Mouse (Mus musculus) limb, embryonic 14.5 days (tissue): ENCODE data around the gene Map2k6. TPM values are rescaled to one million over a fixed set of nuclear protein-coding genes. Genes with fewer than 3 reads are reported as not detected.

ENCODE experiments used
- ATAC-seq: fragments of 200-750 bp; cut with Nextera tagmentation; 2 replicates; pipeline ENCODE4 v1.8.0; 2017; ENCODE audit warnings: low read depth, moderate number of reproducible peaks, moderate TSS enrichment; ENCODE audit not compliant: low FRiP score
- DNase-seq: peaks from one replicate; pipeline ENCODE4 v3.0.0-alpha.2; 2015; ENCODE audit warnings: low spot score
- H3K27ac ChIP-seq: fragments of 300-500 bp; sonication (generic); replicated peaks from 2 replicates; pipeline ENCODE4 v1.5.1; 2014; ENCODE audit warnings: low read depth, mild to moderate bottlenecking, low read length, moderate library complexity, mixed read lengths
- H3K27me3 ChIP-seq: fragments of 300-500 bp; sonication (generic); 2 replicates; pipeline ENCODE4 v1.6.1; 2014; ENCODE audit warnings: low read length, mixed read lengths; ENCODE audit not compliant: control insufficient read depth, insufficient read depth
- H3K36me3 ChIP-seq: fragments of 300-500 bp; sonication (generic); 2 replicates; pipeline ENCODE4 v1.6.1; 2014; ENCODE audit warnings: mild to moderate bottlenecking, low read length, moderate library complexity, mixed read lengths; ENCODE audit not compliant: control insufficient read depth, insufficient read depth
- H3K4me1 ChIP-seq: fragments of 300-500 bp; sonication (generic); 2 replicates; pipeline ENCODE4 v1.6.1; 2014; ENCODE audit warnings: antibody characterized with exemption, low read length, mixed read lengths; ENCODE audit not compliant: control insufficient read depth, insufficient read depth
- H3K4me2 ChIP-seq: fragments of 300-500 bp; sonication (generic); replicated peaks from 2 replicates; pipeline ENCODE4 v1.6.1; 2014; ENCODE audit warnings: low read depth, mild to moderate bottlenecking, low read length, moderate library complexity; ENCODE audit not compliant: severe bottlenecking
- H3K4me3 ChIP-seq: fragments of 300-500 bp; sonication (generic); replicated peaks from 2 replicates; pipeline ENCODE4 v1.5.1; 2014; ENCODE audit warnings: low read length
- H3K9ac ChIP-seq: fragments of 300-500 bp; sonication (generic); 2 replicates; pipeline ENCODE4 v1.6.1; 2014; ENCODE audit warnings: mild to moderate bottlenecking, low read depth, low read length, moderate library complexity; ENCODE audit not compliant: severe bottlenecking
- H3K9me3 ChIP-seq: fragments of 300-500 bp; sonication (generic); 2 replicates; pipeline ENCODE4 v1.6.1; 2016; ENCODE audit warnings: low read length; ENCODE audit not compliant: control insufficient read depth
- POLR2A ChIP-seq: fragments of 200-500 bp; IDR thresholded peaks from 2 replicates; pipeline ENCODE4 v1.8.0; 2012; ENCODE audit warnings: inconsistent platforms, mild to moderate bottlenecking, moderate library complexity, borderline replicate concordance; ENCODE audit not compliant: insufficient read depth, insufficient read length; ENCODE audit errors: extremely low read depth
- WGBS: fragments of 180-500 bp; shearing (Covaris S2); extraction: QIAGEN DNeasy Blood & Tissue Kit; methylation state at CpG from one replicate; pipeline ENCODE4 v1.1.7; 2014; 5-methylcytosine and 5-hydroxymethylcytosine counted together
- polyA plus RNA-seq, 2 experiments: library from polyadenylated mRNA; depleted of rRNA in 1 of 2; stranded (reverse) in 1 of 2; unstranded in 1 of 2; fragments of >200 nt; fragmentation: Nextera tagmentation in 1 of 2; extraction: Ambion mirVana in 1 of 2; gene quantifications; 2 replicates each; pipeline versions ENCODE4 v1.2.1 to v1.2.3; 2012 to 2014

The Map2k6 gene
- polyA plus RNA-seq, 2 experiments: 17.4 to 23.7 TPM

DNA sequence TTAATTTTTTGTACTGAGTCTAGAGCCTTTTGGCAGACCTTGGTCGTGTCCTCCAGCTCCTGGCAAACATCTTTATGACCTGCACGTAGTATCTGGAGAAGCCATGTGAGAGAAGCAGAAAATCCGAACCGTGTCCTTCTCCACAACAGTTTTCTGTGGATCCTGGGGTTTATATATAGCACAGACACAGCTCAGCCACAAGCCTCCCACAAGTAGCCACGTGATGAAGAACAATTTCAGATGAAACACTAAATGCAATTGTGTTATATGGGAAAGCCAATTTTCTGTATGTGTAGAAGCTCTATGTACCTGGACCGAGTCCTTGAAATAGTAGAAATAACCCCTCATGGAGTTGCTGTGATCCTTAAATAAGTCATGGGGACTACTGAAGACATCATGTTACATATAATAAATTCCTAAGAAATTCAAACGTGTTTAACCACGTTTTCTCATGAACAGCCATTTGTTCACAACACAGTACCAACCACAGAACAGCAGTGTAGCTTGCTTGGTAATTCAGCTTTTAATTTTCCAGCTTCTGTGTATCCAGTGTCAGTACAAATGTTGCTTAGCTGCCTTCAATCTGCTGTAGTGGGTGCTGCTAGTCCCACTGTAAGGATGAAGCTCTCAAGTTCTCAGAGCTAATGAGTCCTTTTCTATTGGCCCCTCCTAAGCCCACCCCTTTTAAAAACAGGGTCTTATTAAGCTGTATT, 71.8 kb downstream of the Map2k6 start:
- Histone ChIP-seq H3K4me2 (no peak overlapping the region), H3K27me3 (no peaks in the 10 kb centered on the region), H3K9me3 (no peaks in the 10 kb centered on the region), H3K9ac (no peak overlapping the region), H3K4me1 (no peaks in the 10 kb centered on the region), H3K27ac (no peak overlapping the region), H3K36me3 (no peaks in the 10 kb centered on the region), H3K4me3 (no peak overlapping the region)
- no peak for TF ChIP-seq POLR2A
- DNase-seq (no peak), ATAC-seq (no peak)
- WGBS: 67% methylated on average over 8 of the region's 8 CpGs

DNA sequence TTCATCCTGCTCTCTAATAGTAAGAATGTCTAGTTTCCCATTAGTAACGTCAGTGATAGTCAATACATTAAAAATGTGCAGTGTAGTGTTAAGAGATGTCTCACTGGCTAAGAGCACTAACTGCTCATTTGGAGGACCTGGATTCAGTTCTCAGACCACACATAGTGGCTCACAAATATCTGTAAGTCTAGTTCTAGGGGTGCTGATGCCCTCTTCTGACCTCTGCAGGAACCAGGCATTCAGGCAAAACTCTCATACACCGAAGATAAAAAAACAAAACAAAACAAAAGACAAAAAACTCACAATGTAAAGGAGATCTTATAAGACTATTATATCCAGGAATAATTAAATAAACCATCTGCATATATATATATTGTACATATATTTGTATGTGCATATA, 72.4 kb downstream of the Map2k6 start:
- Histone ChIP-seq H3K27ac (no peak overlapping the region), H3K27me3 (no peaks in the 10 kb centered on the region), H3K4me1 (no peaks in the 10 kb centered on the region), H3K9ac (no peak overlapping the region), H3K4me3 (no peak overlapping the region), H3K4me2 (no peak overlapping the region), H3K9me3 (no peaks in the 10 kb centered on the region), H3K36me3 (no peaks in the 10 kb centered on the region)
- DNase-seq (no peak), ATAC-seq (no peak)
- TF ChIP-seq POLR2A: no peak
- 94% methylated on average over 2 of the region's 2 CpGs for WGBS

DNA sequence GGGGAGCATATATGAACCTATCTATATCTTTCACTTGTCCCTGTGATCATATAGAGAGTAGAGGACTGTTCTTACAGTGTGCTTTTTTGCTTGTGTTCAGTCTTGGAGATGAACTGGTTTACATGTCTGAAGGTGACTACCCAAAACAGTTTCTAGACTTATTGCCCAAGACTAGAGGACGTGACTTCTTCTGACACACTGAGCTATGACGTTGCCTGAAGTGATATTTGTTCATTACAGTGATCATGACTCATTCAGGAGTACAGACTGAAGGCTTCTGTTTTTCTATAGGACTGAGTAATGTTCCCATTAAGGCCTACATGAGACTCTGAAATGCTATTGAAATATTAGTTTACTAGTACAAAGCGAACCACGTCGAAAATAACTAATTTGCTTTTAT, 73.2 kb downstream of the Map2k6 start:
- no peak overlapping the region for H3K27ac ChIP-seq
- H3K4me3 ChIP-seq: no peak overlapping the region
- no peak for ATAC-seq
- no peaks in the 10 kb centered on the region for H3K4me1 ChIP-seq
- no peak overlapping the region for H3K4me2 ChIP-seq
- no peaks in the 10 kb centered on the region for H3K27me3 ChIP-seq
- DNase-seq: no peak
- no peak overlapping the region for H3K9ac ChIP-seq
- no peaks in the 10 kb centered on the region for H3K9me3 ChIP-seq
- 83% methylated on average over 5 of the region's 5 CpGs for WGBS
- no peak for TF ChIP-seq POLR2A
- no peaks in the 10 kb centered on the region for H3K36me3 ChIP-seq

DNA sequence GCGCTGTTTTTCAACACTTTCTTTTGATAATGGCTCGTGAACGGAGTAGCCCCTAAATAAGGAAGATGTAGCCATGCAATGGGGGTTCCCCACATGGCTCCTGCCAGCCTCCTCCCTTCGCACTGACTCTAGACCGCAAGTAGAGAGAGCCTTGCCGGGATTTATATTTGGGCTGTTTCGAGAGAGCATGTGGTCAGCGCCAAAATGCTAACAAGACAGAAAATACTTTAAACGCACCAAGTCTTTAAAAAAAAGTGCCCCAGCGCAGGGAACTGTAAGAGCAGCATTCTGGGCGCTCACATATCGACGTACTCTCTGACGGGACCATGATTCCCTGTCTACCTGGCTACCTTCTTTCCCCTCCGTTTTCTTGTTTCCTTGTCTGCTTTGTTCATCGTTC, 74.6 kb downstream of the Map2k6 start:
- ATAC-seq: no peak
- H3K9me3 ChIP-seq: no peaks in the 10 kb centered on the region
- no peak overlapping the region for H3K9ac ChIP-seq
- DNase-seq: no peak
- no peaks in the 10 kb centered on the region for H3K27me3 ChIP-seq
- no peak for TF ChIP-seq POLR2A
- H3K4me1 ChIP-seq: peaks cover 1% of the 10 kb centered on the region; the same call in 1 of the 2 replicates
- WGBS: 89% methylated on average over 16 of the region's 16 CpGs
- no peak overlapping the region for H3K4me3 ChIP-seq
- H3K36me3 ChIP-seq: no peaks in the 10 kb centered on the region
- H3K27ac ChIP-seq: no peak overlapping the region
- H3K4me2 ChIP-seq: no peak overlapping the region

DNA sequence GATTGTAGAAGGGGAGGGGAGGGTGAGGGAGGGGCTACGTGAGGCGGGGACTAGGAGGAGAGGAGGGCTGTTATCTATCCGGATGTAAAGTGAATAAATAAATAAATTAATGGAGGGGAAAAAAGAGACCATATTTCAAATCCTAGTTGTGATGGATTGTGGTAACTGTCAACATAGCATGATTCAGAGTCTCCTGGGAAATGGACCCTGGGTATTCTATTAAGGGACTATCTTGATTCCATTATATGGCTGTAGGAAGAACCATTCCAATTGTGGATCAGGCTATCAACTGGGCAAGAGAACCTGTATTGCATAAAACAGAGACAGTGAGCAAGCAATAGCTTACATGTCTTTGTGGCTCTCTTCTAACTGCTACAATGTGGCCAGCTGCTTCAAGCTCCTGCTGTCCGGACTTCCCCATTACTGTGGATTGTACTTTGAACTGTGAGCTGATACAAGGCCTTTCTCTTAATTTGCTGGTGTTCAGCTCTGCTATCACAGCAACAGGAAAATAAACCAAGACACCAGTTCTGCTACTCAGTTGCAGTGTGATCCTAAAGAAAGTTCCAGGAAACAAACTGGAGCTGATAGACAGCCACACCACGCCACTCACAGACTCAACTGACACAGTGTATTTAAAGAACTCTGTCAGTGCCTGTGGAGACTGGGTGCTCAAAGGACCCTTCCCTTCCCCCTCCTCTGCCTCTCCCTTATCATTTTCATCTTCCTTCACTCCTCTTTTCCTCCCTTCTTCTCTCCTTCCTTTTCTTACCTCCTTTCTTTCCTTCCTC, 77.6 kb downstream of the Map2k6 start:
- Histone ChIP-seq H3K9ac (no peak overlapping the region), H3K27me3 (no peaks in the 10 kb centered on the region), H3K4me2 (no peak overlapping the region), H3K36me3 (no peaks in the 10 kb centered on the region), H3K4me3 (no peak overlapping the region), H3K4me1 (peaks cover 11% of the 10 kb centered on the region), H3K9me3 (no peaks in the 10 kb centered on the region), H3K27ac (no peak overlapping the region)
- TF ChIP-seq POLR2A: no peak
- DNase-seq (no peak), ATAC-seq (no peak)
- WGBS: 67% methylated on average over 5 of the region's 5 CpGs
